Mouse (Mus musculus) megakaryocyte-erythroid progenitor cell, adult 5-6 weeks (primary cell): ENCODE measurements around the gene Tuba8. TPM values are rescaled to one million over a fixed set of nuclear protein-coding genes. Genes with fewer than 3 reads are reported as not detected.

Source experiments
- ATAC-seq: replicated peaks from 2 replicates; pipeline ENCODE4 v1.8.0; 2016; ENCODE audit warnings: mild to moderate bottlenecking, inconsistent platforms; ENCODE audit not compliant: severe bottlenecking, poor library complexity, low FRiP score, low TSS enrichment
- total RNA-seq, 2 experiments: library from RNA; stranded (forward) in 1 of 2; stranded (reverse) in 1 of 2; fragments of 200-1000, 215-1000 nt in 1 of 2; fragments of >200 nt in 1 of 2; fragmentation: Nextera tagmentation in 1 of 2; gene quantifications; 2 replicates each; pipeline ENCODE4 v1.2.3; 2014 to 2017

Gene Tuba8
- total RNA-seq, 2 experiments from 2014 or later = 2.5 to 10.7 TPM

- no peak for ATAC-seq
Measured at GRCm38 (mm10) chr6:121223001-121223400, 12.5 kb downstream of the Tuba8 start.

GRCm38 (mm10) chr6:121224067-121224466, 13.6 kb downstream of the Tuba8 start:
- ATAC-seq = no peak

GRCm38 (mm10) chr6:121224993-121225392, 14.5 kb downstream of the Tuba8 start:
- no peak for ATAC-seq

GRCm38 (mm10) chr6:121226043-121226442, 15.5 kb downstream of the Tuba8 start:
- no peak for ATAC-seq

GRCm38 (mm10) chr6:121226744-121227143, 16.2 kb downstream of the Tuba8 start:
- no peak for ATAC-seq

GRCm38 (mm10) chr6:121228421-121228820, 17.9 kb downstream of the Tuba8 start:
- 0 out of 2 replicates have a peak, but pooled peaks have one; percentile 41 for ATAC-seq

- no peak for ATAC-seq
Measured at GRCm38 (mm10) chr6:121232652-121233051, 22.2 kb downstream of the Tuba8 start.

- ATAC-seq = no peak
Measured at GRCm38 (mm10) chr6:121236386-121236785, 25.9 kb downstream of the Tuba8 start.

- ATAC-seq = no peak
Measured at GRCm38 (mm10) chr6:121238209-121238608, 27.7 kb downstream of the Tuba8 start.

- no peak for ATAC-seq
Measured at GRCm38 (mm10) chr6:121241780-121242179, 31.3 kb downstream of the Tuba8 start.

- no peak for ATAC-seq
Measured at GRCm38 (mm10) chr6:121243161-121243560, 32.7 kb downstream of the Tuba8 start.

- ATAC-seq = peak; percentile 91
Measured at GRCm38 (mm10) chr6:121245127-121246036, 34.9 kb downstream of the Tuba8 start, which contains the start of gene Usp18. Usp18 (plus strand) TSS chr6:121245906.

- ATAC-seq = no peak; the same call in 1 of the 2 replicates
Measured at GRCm38 (mm10) chr6:121246037-121246361, 35.5 kb downstream of the Tuba8 start.

- ATAC-seq = no peak
Measured at GRCm38 (mm10) chr6:121250406-121250805, 39.9 kb downstream of the Tuba8 start.

GRCm38 (mm10) chr6:121251256-121251655, 40.8 kb downstream of the Tuba8 start:
- no peak for ATAC-seq

- ATAC-seq = peak; percentile 85
Measured at GRCm38 (mm10) chr6:121260548-121260947, 50.1 kb downstream of the Tuba8 start.

GRCm38 (mm10) chr6:121261233-121261632, 50.7 kb downstream of the Tuba8 start:
- no peak for ATAC-seq

GRCm38 (mm10) chr6:121262004-121262403, 51.5 kb downstream of the Tuba8 start:
- ATAC-seq = no peak

- ATAC-seq = no peak
Measured at GRCm38 (mm10) chr6:121262496-121262895, 52.0 kb downstream of the Tuba8 start.

GRCm38 (mm10) chr6:121270156-121270555, 59.7 kb downstream of the Tuba8 start:
- ATAC-seq = no peak

- ATAC-seq = no peak
Measured at GRCm38 (mm10) chr6:121271707-121272074, 61.2 kb downstream of the Tuba8 start.
